Mouse (Mus musculus): ENCODE results near the gene Tmem117. TPM values are rescaled to one million over a fixed set of nuclear protein-coding genes. Genes with fewer than 3 reads are reported as not detected.

Tmem117 gene
- polyA plus RNA-seq, 1 experiment = 0.65 TPM

- Histone ChIP-seq H3K27ac (ENCODE audit: control insufficient read depth, insufficient read depth, low read depth, low read length) (no peak overlapping the region), H3K27me3 (ENCODE audit: control insufficient read depth, insufficient read depth, low read length) (no peaks in the 10 kb centered on the region), H3K4me1 (ENCODE audit: control insufficient read depth, insufficient read depth, low read length) (no peaks in the 10 kb centered on the region), H3K4me3 (ENCODE audit: control insufficient read depth, low read depth, low read length) (no peak overlapping the region), H3K36me3 (ENCODE audit: control insufficient read depth, insufficient read depth, low read length) (no peaks in the 10 kb centered on the region)
- TF ChIP-seq CTCF (IDR thresholded peaks at IDR 0.05; ENCODE audit: control insufficient read depth, insufficient read depth, insufficient replicate concordance, low read depth, low read length) = no peak
- no peak for TF ChIP-seq POLR2A (IDR thresholded peaks at IDR 0.05; ENCODE audit: control insufficient read depth, low read depth, low read length)
Measured at GRCm38 (mm10) chr15:94648430-94648829, 19.4 kb downstream of the Tmem117 start.

GRCm38 (mm10) chr15:94649071-94649765 lies 20.2 kb downstream of the Tmem117 start:
- no peak for TF ChIP-seq CTCF (IDR thresholded peaks at IDR 0.05; ENCODE audit: control insufficient read depth, insufficient read depth, insufficient replicate concordance, low read depth, low read length)
- TF ChIP-seq POLR2A (IDR thresholded peaks at IDR 0.05; ENCODE audit: control insufficient read depth, low read depth, low read length) = no peak
- Histone ChIP-seq H3K27ac (ENCODE audit: control insufficient read depth, insufficient read depth, low read depth, low read length) (peak overlapping the region; percentile 51), H3K36me3 (ENCODE audit: control insufficient read depth, insufficient read depth, low read length) (no peaks in the 10 kb centered on the region), H3K4me3 (ENCODE audit: control insufficient read depth, low read depth, low read length) (no peak overlapping the region), H3K27me3 (ENCODE audit: control insufficient read depth, insufficient read depth, low read length) (no peaks in the 10 kb centered on the region), H3K4me1 (ENCODE audit: control insufficient read depth, insufficient read depth, low read length) (no peaks in the 10 kb centered on the region)

- Histone ChIP-seq H3K4me3 (ENCODE audit: control insufficient read depth, low read depth, low read length) (no peak overlapping the region), H3K4me1 (ENCODE audit: control insufficient read depth, insufficient read depth, low read length) (no peaks in the 10 kb centered on the region), H3K27ac (ENCODE audit: control insufficient read depth, insufficient read depth, low read depth, low read length) (0 out of 2 replicates have a peak overlapping the region, but pooled peaks have one; percentile 15), H3K36me3 (ENCODE audit: control insufficient read depth, insufficient read depth, low read length) (no peaks in the 10 kb centered on the region), H3K27me3 (ENCODE audit: control insufficient read depth, insufficient read depth, low read length) (no peaks in the 10 kb centered on the region)
- TF ChIP-seq CTCF (IDR thresholded peaks at IDR 0.05; ENCODE audit: control insufficient read depth, insufficient read depth, insufficient replicate concordance, low read depth, low read length) = no peak
Measured at GRCm38 (mm10) chr15:94649766-94650120, 20.7 kb downstream of the Tmem117 start.

GRCm38 (mm10) chr15:94651350-94651749 lies 22.3 kb downstream of the Tmem117 start:
- no peak overlapping the region for H3K27ac ChIP-seq (ENCODE audit: control insufficient read depth, insufficient read depth, low read depth, low read length)
- no peak for TF ChIP-seq CTCF (IDR thresholded peaks at IDR 0.05; ENCODE audit: control insufficient read depth, insufficient read depth, insufficient replicate concordance, low read depth, low read length)
- no peak for TF ChIP-seq POLR2A (IDR thresholded peaks at IDR 0.05; ENCODE audit: control insufficient read depth, low read depth, low read length)

GRCm38 (mm10) chr15:94651969-94652842 lies 23.2 kb downstream of the Tmem117 start:
- TF ChIP-seq POLR2A (IDR thresholded peaks at IDR 0.05; ENCODE audit: control insufficient read depth, low read depth, low read length) = no peak
- TF ChIP-seq CTCF (IDR thresholded peaks at IDR 0.05; ENCODE audit: control insufficient read depth, insufficient read depth, insufficient replicate concordance, low read depth, low read length) = no peak
- H3K36me3 ChIP-seq (ENCODE audit: control insufficient read depth, insufficient read depth, low read length) = no peaks in the 10 kb centered on the region
- H3K27me3 ChIP-seq (ENCODE audit: control insufficient read depth, insufficient read depth, low read length) = no peaks in the 10 kb centered on the region
- H3K27ac ChIP-seq (ENCODE audit: control insufficient read depth, insufficient read depth, low read depth, low read length) = no peak overlapping the region
- no peak overlapping the region for H3K4me3 ChIP-seq (ENCODE audit: control insufficient read depth, low read depth, low read length)
- H3K4me1 ChIP-seq (ENCODE audit: control insufficient read depth, insufficient read depth, low read length) = no peaks in the 10 kb centered on the region

More at GRCm38 (mm10) chr15:94651350-94651749, 22.3 kb downstream of the Tmem117 start:
- Histone ChIP-seq H3K36me3 (ENCODE audit: control insufficient read depth, insufficient read depth, low read length) (no peaks in the 10 kb centered on the region), H3K4me3 (ENCODE audit: control insufficient read depth, low read depth, low read length) (no peak overlapping the region), H3K27me3 (ENCODE audit: control insufficient read depth, insufficient read depth, low read length) (no peaks in the 10 kb centered on the region), H3K4me1 (ENCODE audit: control insufficient read depth, insufficient read depth, low read length) (no peaks in the 10 kb centered on the region)

GRCm38 (mm10) chr15:94652843-94653206 lies 23.8 kb downstream of the Tmem117 start:
- Histone ChIP-seq H3K27me3 (ENCODE audit: control insufficient read depth, insufficient read depth, low read length) (no peaks in the 10 kb centered on the region), H3K27ac (ENCODE audit: control insufficient read depth, insufficient read depth, low read depth, low read length) (no peak overlapping the region), H3K4me3 (ENCODE audit: control insufficient read depth, low read depth, low read length) (no peak overlapping the region), H3K4me1 (ENCODE audit: control insufficient read depth, insufficient read depth, low read length) (no peaks in the 10 kb centered on the region), H3K36me3 (ENCODE audit: control insufficient read depth, insufficient read depth, low read length) (no peaks in the 10 kb centered on the region)
- TF ChIP-seq POLR2A (IDR thresholded peaks at IDR 0.05; ENCODE audit: control insufficient read depth, low read depth, low read length) (no peak), CTCF (IDR thresholded peaks at IDR 0.05; ENCODE audit: control insufficient read depth, insufficient read depth, insufficient replicate concordance, low read depth, low read length) (no peak)

GRCm38 (mm10) chr15:94655811-94656323 lies 26.8 kb downstream of the Tmem117 start:
- H3K4me1 ChIP-seq (ENCODE audit: control insufficient read depth, insufficient read depth, low read length) = no peaks in the 10 kb centered on the region
- no peak for TF ChIP-seq CTCF (IDR thresholded peaks at IDR 0.05; ENCODE audit: control insufficient read depth, insufficient read depth, insufficient replicate concordance, low read depth, low read length)
- TF ChIP-seq POLR2A (IDR thresholded peaks at IDR 0.05; ENCODE audit: control insufficient read depth, low read depth, low read length) = no peak
- no peak overlapping the region for H3K27ac ChIP-seq (ENCODE audit: control insufficient read depth, insufficient read depth, low read depth, low read length)
- no peaks in the 10 kb centered on the region for H3K27me3 ChIP-seq (ENCODE audit: control insufficient read depth, insufficient read depth, low read length)
- no peak overlapping the region for H3K4me3 ChIP-seq (ENCODE audit: control insufficient read depth, low read depth, low read length)
- H3K36me3 ChIP-seq (ENCODE audit: control insufficient read depth, insufficient read depth, low read length) = no peaks in the 10 kb centered on the region

Measured in testis, adult 2 months (tissue).